Comparison of ENCODE assay signal across 1 mouse cellular context in genomic region chr1:161196364-161196763, GRCm38 (mm10).
TF ChIP-seq lines count a peak whose summit lies in the region.

No protein-coding gene starts in this region.

TF ChIP-seq in MEL, 35 proteins besides CTCF, POLR2A, EP300 and RAD21:
- TF ChIP-seq TBP (IDR thresholded peaks at IDR 0.05; ENCODE audit: low read depth, low read length), result peak; percentile 90
TF ChIP-seq in MEL: peak in this region for 1; not testable (repeated sequence) for 34.
